Mouse (Mus musculus) kidney, adult 8-10 months (tissue): ENCODE measurements at regions not wholly inside any gene's neighbourhood (a gene's known extent, or its start where the extent isn't known, plus 50 kb on each side); places are given as distances from the start of the nearest gene placed in this dataset.
"Not testable (repeated sequence)": the region's sequence is repeated elsewhere in the genome, so short reads cannot be mapped to it uniquely, and the experiment has no call there.

Source experiments
- DNase-seq, 2 experiments: peaks; one replicate each; pipeline ENCODE4 v3.0.0; 2022

DNA sequence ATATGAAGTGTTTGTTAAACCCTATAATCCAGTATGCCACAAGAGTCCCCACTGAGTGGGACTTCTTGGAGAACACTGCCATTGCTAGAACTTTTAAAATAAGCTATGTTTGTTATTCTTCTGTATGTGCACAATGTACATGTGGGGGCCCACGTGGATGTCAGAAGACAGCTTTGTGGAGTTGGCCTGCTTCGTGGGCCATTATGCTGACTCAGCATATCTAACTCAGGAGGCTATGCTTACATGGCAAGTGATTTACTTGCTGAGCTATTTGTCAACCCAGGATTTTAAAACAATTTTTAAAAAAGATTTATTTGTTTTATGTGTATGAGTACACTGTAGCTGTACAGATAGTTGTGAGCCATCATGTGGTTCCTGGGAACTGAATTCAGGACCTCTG, 207.6 kb upstream of the Steap1 start:
- DNase-seq: no peak

DNA sequence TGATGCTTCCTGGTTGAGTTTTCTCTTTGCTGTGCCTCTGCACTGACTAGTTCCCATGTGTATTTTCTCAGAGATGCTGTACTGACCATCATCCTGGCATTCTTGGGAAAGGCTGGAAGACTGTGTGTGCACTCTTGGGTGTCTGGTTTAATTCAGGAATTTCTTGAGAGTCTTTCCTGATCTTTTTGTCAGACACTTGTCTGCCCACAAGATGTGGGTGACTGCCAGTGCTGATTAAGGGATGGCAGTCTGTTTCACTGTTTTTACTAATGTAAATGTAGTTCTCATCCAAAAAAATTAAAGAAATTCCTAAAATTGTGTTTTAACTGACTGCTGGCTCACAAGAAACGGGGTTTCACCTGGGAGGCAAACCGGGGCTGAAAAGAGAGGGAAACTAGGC, 206.7 kb upstream of the Steap1 start:
- no peak for DNase-seq

DNA sequence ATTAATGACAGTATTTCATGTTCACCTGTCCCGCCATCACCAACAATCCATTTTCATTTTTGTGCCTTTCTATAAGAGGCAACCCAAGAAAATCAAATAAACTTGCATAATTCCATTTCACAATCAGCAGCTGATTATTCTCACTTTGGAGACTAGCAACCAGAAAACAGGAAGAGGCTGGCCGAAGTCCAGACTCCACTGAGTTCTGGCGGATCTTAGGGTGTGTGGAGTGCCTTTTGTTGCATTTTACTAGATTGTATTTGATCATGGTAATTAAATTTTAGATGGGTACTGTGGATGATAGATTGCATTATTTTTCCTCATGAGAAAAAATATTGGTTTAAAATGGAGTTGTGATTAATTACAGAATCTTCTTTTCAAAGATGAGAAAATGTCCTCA, 176.7 kb upstream of the Steap1 start:
- no peak for DNase-seq

GRCm38 (mm10) chr5:5916427-5916826, 167.3 kb upstream of the Steap1 start:
- DNase-seq: no peak

DNA sequence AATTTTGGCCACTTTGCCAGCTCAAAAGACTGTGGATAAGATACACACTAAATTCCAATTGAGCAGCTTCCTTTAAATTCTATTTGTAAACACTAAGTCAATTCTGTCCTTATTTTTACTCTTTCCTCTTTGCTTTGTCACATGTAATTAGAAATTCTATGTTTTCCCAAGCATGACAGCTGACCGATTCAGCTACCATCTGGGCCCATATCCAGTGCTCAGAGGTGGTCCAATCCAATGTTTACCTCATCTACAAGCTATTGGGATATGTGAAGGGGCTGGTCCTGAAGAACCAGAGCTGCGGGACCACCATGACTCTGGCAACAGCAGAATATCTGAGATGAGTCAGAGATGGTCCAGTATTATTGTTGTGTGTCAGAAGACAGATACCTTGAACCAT, 140.2 kb upstream of the Steap1 start:
- no peak for DNase-seq

GRCm38 (mm10) chr5:5873425-5873824, 124.3 kb upstream of the Steap1 start:
- no peak for DNase-seq

DNA sequence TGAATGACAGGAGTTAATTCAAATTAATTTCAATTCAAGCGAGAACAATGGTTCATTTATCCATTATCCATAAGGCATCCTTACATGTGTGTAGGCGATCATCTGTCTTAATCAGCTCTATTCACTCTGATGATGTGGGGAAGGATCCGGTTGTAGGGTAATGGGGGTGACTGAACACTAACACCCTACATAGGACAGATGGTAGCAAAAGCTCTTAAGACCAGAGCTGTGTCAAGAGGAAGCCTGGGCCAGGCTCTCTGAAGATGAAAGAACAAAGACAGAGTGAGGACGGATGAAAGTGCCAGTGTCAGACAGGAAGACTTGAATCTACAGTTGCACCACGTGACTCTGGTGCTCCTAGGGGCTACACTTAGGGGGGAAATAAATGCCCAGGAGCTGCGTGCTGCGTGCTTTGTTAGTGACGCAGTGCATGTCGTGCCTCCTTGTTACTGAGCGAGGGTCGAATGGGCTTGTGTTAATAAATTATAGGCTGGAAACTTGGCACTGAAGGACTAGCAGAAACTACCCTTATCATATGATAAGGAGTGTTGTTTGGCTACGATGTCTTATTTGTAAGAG, 107.1 kb upstream of the Steap1 start:
- DNase-seq: no peak

DNA sequence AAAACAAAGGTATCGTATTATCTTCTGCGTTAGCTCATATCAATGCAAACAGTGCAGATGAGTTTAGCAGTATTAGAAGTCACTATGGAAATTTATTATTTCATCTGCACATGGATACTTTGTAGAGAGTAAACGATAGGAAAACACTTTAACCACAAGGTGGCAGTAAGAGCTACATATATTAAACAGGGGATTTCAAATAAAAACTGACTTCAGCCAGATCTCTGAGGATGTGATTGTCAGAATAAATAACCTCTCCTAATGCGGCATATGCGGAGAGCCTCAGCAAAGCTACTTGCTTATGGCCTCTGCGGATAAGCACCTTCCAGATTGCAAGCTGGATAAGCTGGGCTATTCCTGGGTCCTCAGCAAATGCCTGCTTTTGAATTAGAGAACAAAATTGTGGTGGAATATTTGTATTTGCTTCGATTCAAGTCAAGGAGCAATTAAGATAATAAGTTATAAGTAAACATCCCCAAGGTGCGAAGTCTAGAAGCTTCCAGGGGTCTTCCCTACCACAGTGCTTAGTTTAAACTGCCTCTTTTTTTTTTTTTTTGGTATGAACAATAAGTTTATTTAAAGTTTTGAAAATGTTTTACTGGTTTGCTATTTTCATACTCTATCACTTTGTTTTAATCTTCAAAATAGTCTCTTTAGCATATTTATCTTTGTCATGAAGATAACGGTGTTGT, 96.8 kb upstream of the Steap1 start:
- no peak for DNase-seq

DNA sequence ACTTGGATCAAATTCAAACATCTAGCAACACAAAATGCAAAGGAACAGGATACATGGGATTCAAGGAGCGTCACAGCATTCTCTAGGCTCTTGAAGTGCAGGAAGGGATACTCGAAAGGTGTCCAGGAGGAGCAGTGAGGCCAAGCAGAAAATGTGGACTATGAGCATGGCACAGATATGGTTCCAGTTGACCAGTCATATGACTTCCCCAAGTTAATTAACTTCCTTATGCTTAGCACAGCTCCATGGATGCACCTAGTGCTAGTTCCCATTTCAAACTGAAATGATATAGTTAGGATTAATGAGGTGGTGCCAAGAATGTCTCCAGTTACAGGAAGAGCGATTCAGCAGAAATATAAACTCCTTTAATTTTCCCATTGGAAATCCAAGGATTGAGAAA, 95.2 kb upstream of the Steap1 start:
- DNase-seq: peak; percentile 0 to 4

- DNase-seq: no peak
Measured at GRCm38 (mm10) chr5:5838767-5839166, 89.6 kb upstream of the Steap1 start.

DNA sequence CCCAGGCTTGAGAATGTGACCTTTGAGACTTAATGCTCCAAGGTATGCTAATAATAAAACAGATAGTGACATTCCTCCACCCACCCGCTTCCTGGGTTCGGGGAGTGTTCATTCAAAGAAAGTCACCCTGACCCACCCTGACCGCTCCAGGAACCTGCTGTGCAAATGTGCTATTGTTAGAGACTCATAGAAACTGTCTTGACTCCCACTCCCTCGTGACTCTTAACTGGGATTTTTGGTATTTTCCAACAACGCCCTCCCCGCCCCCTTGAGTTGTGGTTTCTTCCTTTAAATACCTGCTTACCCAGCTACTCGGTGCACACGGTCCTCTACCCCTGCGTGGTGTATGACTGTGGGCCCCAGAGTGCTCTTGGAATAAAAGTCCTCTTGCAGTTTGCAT, 73.5 kb upstream of the Steap1 start:
- not testable (repeated sequence) for DNase-seq
